Mouse (Mus musculus) T-cell, adult 66 days (primary cell): Measurements from ENCODE around the gene Usp33. TPM values are rescaled to one million over a fixed set of nuclear protein-coding genes. Genes with fewer than 3 reads are reported as not detected.

Source experiments
- total RNA-seq, 2 experiments: library from RNA; stranded (reverse); gene quantifications; 3 replicates in 1 of 2; 4 replicates in 1 of 2; pipeline ENCODE4 v1.2.4; 2023

Usp33 gene
- 10 to 100 TPM; 55.0 to 57.4 TPM for total RNA-seq

GRCm38 (mm10) chr3:152345732-152346632 lies at the start of gene Usp33:
Usp33 (plus strand) TSS chr3:152346478.

GRCm38 (mm10) chr3:152339862-152340557 lies 6.3 kb upstream of the Usp33 start, which contains the start of gene Miga1:
Miga1 (minus strand) TSS chr3:152340407.

GRCm38 (mm10) chr3:152395350-152396277 lies 49.3 kb downstream of the Usp33 start, which contains the start of gene Zzz3:
Zzz3 (plus strand) TSS chr3:152395473.

Other genes with a start within 250 kb of the Usp33 start
- not detected for gene Gipc2, start 180.2 kb upstream of the Usp33 start, total RNA-seq
- gene Dnajb4, start 136.2 kb upstream of the Usp33 start, total RNA-seq, result 10 to 100 TPM; 26.9 to 32.1 TPM
- 100 to 1,000 TPM; 254 to 265 TPM for gene Fubp1, start 136.1 kb upstream of the Usp33 start, total RNA-seq
- not detected for gene Nexn, start 80.1 kb upstream of the Usp33 start, total RNA-seq
- gene Miga1, start 6.1 kb upstream of the Usp33 start, total RNA-seq, result 10 to 100 TPM; 26.3 to 31.6 TPM
- 10 to 100 TPM; 77.1 to 83.0 TPM for gene Zzz3, start 49.0 kb downstream of the Usp33 start, total RNA-seq